Comparison of ENCODE assay signal across 16 mouse cellular contexts in genomic region chr17:67281640-67282170, GRCm38 (mm10).
"Had no signal": no experiment of that assay in that cellular context is flagged by ENCODE, and none has a peak within 500 bp of the region (broad histone marks: within the 10 kb centered on the region; RNA-seq: fewer than 3 reads in every experiment).

No protein-coding gene starts in this region.

- H3K4me3 ChIP-seq: limb, embryonic 12.5 days; liver, embryonic 13.5 days; midbrain, embryonic 15.5 days; neural tube, embryonic 12.5 days had no signal

- H3K27ac ChIP-seq: kidney, postnatal 0 days; limb, embryonic 12.5 days; liver, embryonic 13.5 days; midbrain, embryonic 15.5 days; neural tube, embryonic 12.5 days had no signal

- H3K9ac ChIP-seq: limb, embryonic 12.5 days; liver, embryonic 13.5 days; liver, postnatal 0 days; midbrain, embryonic 15.5 days; neural tube, embryonic 12.5 days had no signal

- H3K4me1 ChIP-seq: liver, embryonic 13.5 days; neural tube, embryonic 12.5 days had no signal

- H3K27me3 ChIP-seq: limb, embryonic 12.5 days; liver, embryonic 13.5 days; midbrain, embryonic 15.5 days; neural tube, embryonic 12.5 days had no signal

- H3K9me3 ChIP-seq: limb, embryonic 12.5 days; liver, embryonic 13.5 days; midbrain, embryonic 15.5 days; neural tube, embryonic 12.5 days had no signal

- H3K36me3 ChIP-seq: limb, embryonic 12.5 days; liver, embryonic 13.5 days; midbrain, embryonic 15.5 days; neural tube, embryonic 12.5 days had no signal

- H3K4me2 ChIP-seq: limb, embryonic 12.5 days; liver, embryonic 13.5 days; midbrain, embryonic 15.5 days; neural tube, embryonic 12.5 days had no signal

- DNase-seq: kidney, postnatal 36 days; layer of hippocampus, adult 9-11 months; layer of hippocampus, postnatal 36 days; liver; liver, embryonic 13.5 days; liver, postnatal 0 days; lung, postnatal 36 days; retina, postnatal 1 day; right cerebral cortex, postnatal 4 days; spleen, adult 18-20 months; thymus, postnatal 4 days had no signal

- ATAC-seq: liver, postnatal 0 days; lung, postnatal 0 days; midbrain, embryonic 15.5 days had no signal
